Mouse (Mus musculus): Measurements from ENCODE around the gene Ubxn11. TPM values are rescaled to one million over a fixed set of nuclear protein-coding genes. Genes with fewer than 3 reads are reported as not detected.

Gene Ubxn11
- polyA plus RNA-seq, 2 experiments: 1.4 to 2.0 TPM

- 32% methylated on average over 23 of the region's 23 CpGs for WGBS (ENCODE audit: insufficient replicate concordance)
- no peak overlapping the region for H3K9ac ChIP-seq (replicated peaks)
These were observed 36.9 kb upstream of the Ubxn11 start for GRCm38 (mm10) chr4:134065431-134066004.

GRCm38 (mm10) chr4:134067383-134067782, 35.0 kb upstream of the Ubxn11 start:
- H3K27ac ChIP-seq: no peak overlapping the region
- no peaks in the 10 kb centered on the region for H3K36me3 ChIP-seq (replicated peaks; ENCODE audit: control insufficient read depth, insufficient read depth, low read depth)
- H3K4me2 ChIP-seq (ENCODE audit: low read depth): no peak overlapping the region
- no peak for TF ChIP-seq EP300 (IDR thresholded peaks at IDR 0.05; ENCODE audit: low read depth)
- TF ChIP-seq CTCF (IDR thresholded peaks at IDR 0.05; ENCODE audit: low read depth): no peak
- no peak for ATAC-seq (ENCODE audit: insufficient read depth)
- H3K9me3 ChIP-seq (ENCODE audit: control insufficient read depth, low read length): no peaks in the 10 kb centered on the region
- no peak overlapping the region for H3K4me3 ChIP-seq (ENCODE audit: insufficient read depth in 1 of 2, low read depth in 2 of 2, low read length in 2 of 2)
- 66% methylated on average over 8 of the region's 8 CpGs for WGBS (ENCODE audit: insufficient replicate concordance)
- H3K9ac ChIP-seq (replicated peaks): no peak overlapping the region
- no peaks in the 10 kb centered on the region; the same call in 1 of the 2 replicates for H3K27me3 ChIP-seq (ENCODE audit: control insufficient read depth, insufficient read depth, low read length)
- no peak for DNase-seq (ENCODE audit: low read depth in 3 of 3, low spot score in 3 of 3)
- H3K4me1 ChIP-seq (replicated peaks; ENCODE audit: control insufficient read depth in 2 of 2, insufficient read depth in 2 of 2, low read length in 1 of 2): peaks cover 0 to 8% of the 10 kb centered on the region in 2 experiments; a peak in 3 of 4 replicates

More at GRCm38 (mm10) chr4:134065431-134066004, 36.9 kb upstream of the Ubxn11 start:
- DNase-seq (ENCODE audit: low read depth in 3 of 3, low spot score in 3 of 3): no peak
- Histone ChIP-seq H3K27ac (no peak overlapping the region), H3K4me3 (ENCODE audit: insufficient read depth in 1 of 2, low read depth in 2 of 2, low read length in 2 of 2) (no peak overlapping the region), H3K27me3 (ENCODE audit: control insufficient read depth, insufficient read depth, low read length) (no peaks in the 10 kb centered on the region; the same call in 1 of the 2 replicates), H3K36me3 (replicated peaks; ENCODE audit: control insufficient read depth, insufficient read depth, low read depth) (no peaks in the 10 kb centered on the region), H3K4me2 (ENCODE audit: low read depth) (no peak overlapping the region), H3K9me3 (ENCODE audit: control insufficient read depth, low read length) (no peaks in the 10 kb centered on the region), H3K4me1 (replicated peaks; ENCODE audit: control insufficient read depth in 2 of 2, insufficient read depth in 2 of 2, low read length in 1 of 2) (peaks cover 0 to 16% of the 10 kb centered on the region in 2 experiments; a peak in 3 of 4 replicates)
- no peak for TF ChIP-seq EP300 (IDR thresholded peaks at IDR 0.05; ENCODE audit: low read depth)
- no peak for TF ChIP-seq CTCF (IDR thresholded peaks at IDR 0.05; ENCODE audit: low read depth)
- ATAC-seq (ENCODE audit: insufficient read depth): no peak

- no peak overlapping the region for H3K27ac ChIP-seq
- no peaks in the 10 kb centered on the region for H3K9me3 ChIP-seq (ENCODE audit: control insufficient read depth, low read length)
- no peaks in the 10 kb centered on the region for H3K36me3 ChIP-seq (replicated peaks; ENCODE audit: control insufficient read depth, insufficient read depth, low read depth)
- H3K4me2 ChIP-seq (ENCODE audit: low read depth): no peak overlapping the region
- TF ChIP-seq EP300 (IDR thresholded peaks at IDR 0.05; ENCODE audit: low read depth): no peak
- TF ChIP-seq CTCF (IDR thresholded peaks at IDR 0.05; ENCODE audit: low read depth): no peak
- peaks cover 0 to 7% of the 10 kb centered on the region in 2 experiments; a peak in 2 of 4 replicates for H3K4me1 ChIP-seq (replicated peaks; ENCODE audit: control insufficient read depth in 2 of 2, insufficient read depth in 2 of 2, low read length in 1 of 2)
- no peaks in the 10 kb centered on the region; the same call in 1 of the 2 replicates for H3K27me3 ChIP-seq (ENCODE audit: control insufficient read depth, insufficient read depth, low read length)
- DNase-seq (ENCODE audit: low read depth in 3 of 3, low spot score in 3 of 3): no peak
- H3K4me3 ChIP-seq (ENCODE audit: insufficient read depth in 1 of 2, low read depth in 2 of 2, low read length in 2 of 2): no peak overlapping the region
- no peak for ATAC-seq (ENCODE audit: insufficient read depth)
- no peak overlapping the region for H3K9ac ChIP-seq (replicated peaks)
- 61% methylated on average over 7 of the region's 7 CpGs for WGBS (ENCODE audit: insufficient replicate concordance)
These were observed 34.4 kb upstream of the Ubxn11 start for GRCm38 (mm10) chr4:134067833-134068544.

- Histone ChIP-seq H3K9me3 (ENCODE audit: control insufficient read depth, low read length) (no peaks in the 10 kb centered on the region), H3K4me1 (replicated peaks; ENCODE audit: control insufficient read depth in 2 of 2, insufficient read depth in 2 of 2, low read length in 1 of 2) (peaks cover 0 to 7% of the 10 kb centered on the region in 2 experiments; a peak in 2 of 4 replicates), H3K4me2 (ENCODE audit: low read depth) (no peak overlapping the region), H3K4me3 (ENCODE audit: insufficient read depth in 1 of 2, low read depth in 2 of 2, low read length in 2 of 2) (no peak overlapping the region), H3K27ac (no peak overlapping the region), H3K27me3 (ENCODE audit: control insufficient read depth, insufficient read depth, low read length) (no peaks in the 10 kb centered on the region; the same call in 1 of the 2 replicates), H3K36me3 (replicated peaks; ENCODE audit: control insufficient read depth, insufficient read depth, low read depth) (no peaks in the 10 kb centered on the region), H3K9ac (replicated peaks) (no peak overlapping the region)
- WGBS (ENCODE audit: insufficient replicate concordance): 59% methylated on average over 4 of the region's 4 CpGs
- no peak for ATAC-seq (ENCODE audit: insufficient read depth)
- DNase-seq (ENCODE audit: low read depth in 3 of 3, low spot score in 3 of 3): no peak
- TF ChIP-seq EP300 (IDR thresholded peaks at IDR 0.05; ENCODE audit: low read depth): no peak
- no peak for TF ChIP-seq CTCF (IDR thresholded peaks at IDR 0.05; ENCODE audit: low read depth)
These were observed 33.4 kb upstream of the Ubxn11 start for GRCm38 (mm10) chr4:134068793-134069580.
